Mouse (Mus musculus): ENCODE measurements around the gene Olfr1239.

Olfr1239 gene

GRCm38 (mm10) chr2:89420307-89420706 is at the start of gene Olfr1239:
Gene Olfr1239 (minus strand): TSS chr2:89420407.
- in situ Hi-C loops (cut with MboI, MseI) = no loop called here

GRCm38 (mm10) chr2:89442900-89443299 is 22.7 kb upstream of the Olfr1239 start, which contains the start of gene Olfr1240:
Gene Olfr1240 (minus strand): TSS chr2:89443000.
- in situ Hi-C loops (cut with MboI, MseI) = no loop called here

GRCm38 (mm10) chr2:89414557-89414956 is 5.7 kb downstream of the Olfr1239 start:
- in situ Hi-C loops (cut with MboI, MseI) = no loop called here

GRCm38 (mm10) chr2:89409576-89409975 is 10.6 kb downstream of the Olfr1239 start, which contains the start of gene Olfr1238:
Gene Olfr1238 (minus strand): TSS chr2:89409676.
- in situ Hi-C loops (cut with MboI, MseI) = no loop called here

GRCm38 (mm10) chr2:89400882-89401281 is 19.3 kb downstream of the Olfr1239 start:
- in situ Hi-C loops (cut with MboI, MseI) = no loop called here

All from regulatory T cell (primary cell).